Mouse (Mus musculus) lung, embryonic 16.5 days (tissue): Measurements from ENCODE around the gene Phf21a. TPM values are rescaled to one million over a fixed set of nuclear protein-coding genes. Genes with fewer than 3 reads are reported as not detected.
A peak's percentile ranks its signal among the peaks of the same experiment; 100 is the strongest.
"Not testable (repeated sequence)": the region's sequence is repeated elsewhere in the genome, so short reads cannot be mapped to it uniquely, and the experiment has no call there.

ENCODE experiments used
- ATAC-seq: fragments of 200-750 bp; cut with Nextera tagmentation; 2 replicates; pipeline ENCODE4 v1.8.0; 2017; ENCODE audit warnings: low read depth, mild to moderate bottlenecking, moderate library complexity
- H3K27ac ChIP-seq: fragments of 300-500 bp; sonication (generic); 2 replicates; pipeline ENCODE4 v1.5.1; 2014; ENCODE audit warnings: mild to moderate bottlenecking, control low read depth, low read length
- H3K27me3 ChIP-seq: fragments of 300-500 bp; sonication (generic); 2 replicates; pipeline ENCODE4 v1.6.1; 2014; ENCODE audit warnings: low read depth, low read length, mixed read lengths; ENCODE audit not compliant: control insufficient read depth, insufficient read depth
- H3K36me3 ChIP-seq: fragments of 300-500 bp; sonication (generic); 2 replicates; pipeline ENCODE4 v1.6.1; 2014; ENCODE audit warnings: low read length; ENCODE audit not compliant: control insufficient read depth, insufficient read depth
- H3K4me1 ChIP-seq: fragments of 300-500 bp; sonication (generic); replicated peaks from 2 replicates; pipeline ENCODE4 v1.6.1; 2014; ENCODE audit warnings: low read length, mixed read lengths; ENCODE audit not compliant: control insufficient read depth, insufficient read depth
- H3K4me2 ChIP-seq: fragments of 300-500 bp; sonication (generic); 2 replicates; pipeline ENCODE4 v1.6.1; 2014; ENCODE audit warnings: low read depth, low read length, control low read depth
- H3K4me3 ChIP-seq: fragments of 300-500 bp; sonication (generic); 2 replicates; pipeline ENCODE4 v1.5.1; 2014; ENCODE audit warnings: mild to moderate bottlenecking, low read length, control low read depth
- H3K9ac ChIP-seq: fragments of 300-500 bp; sonication (generic); 2 replicates; pipeline ENCODE4 v1.6.1; 2014; ENCODE audit warnings: low read length, control low read depth
- H3K9me3 ChIP-seq: fragments of 300-500 bp; sonication (generic); 2 replicates; pipeline ENCODE4 v1.6.1; 2016; ENCODE audit warnings: low read length; ENCODE audit not compliant: control insufficient read depth
- WGBS: fragments of 180-500 bp; shearing (Covaris S2); extraction: QIAGEN DNeasy Blood & Tissue Kit; methylation state at CpG from one replicate; pipeline ENCODE4 v1.1.7; 2014; 5-methylcytosine and 5-hydroxymethylcytosine counted together
- polyA plus RNA-seq: library from polyadenylated mRNA; unstranded; fragments of >200 nt; fragmentation: Nextera tagmentation; extraction: Ambion mirVana; gene quantifications from 2 replicates; pipeline ENCODE4 v1.2.1, GENCODE M21; 2015

Gene Phf21a
- polyA plus RNA-seq, 1 experiment from 2014 or later = 31.4 TPM

DNA sequence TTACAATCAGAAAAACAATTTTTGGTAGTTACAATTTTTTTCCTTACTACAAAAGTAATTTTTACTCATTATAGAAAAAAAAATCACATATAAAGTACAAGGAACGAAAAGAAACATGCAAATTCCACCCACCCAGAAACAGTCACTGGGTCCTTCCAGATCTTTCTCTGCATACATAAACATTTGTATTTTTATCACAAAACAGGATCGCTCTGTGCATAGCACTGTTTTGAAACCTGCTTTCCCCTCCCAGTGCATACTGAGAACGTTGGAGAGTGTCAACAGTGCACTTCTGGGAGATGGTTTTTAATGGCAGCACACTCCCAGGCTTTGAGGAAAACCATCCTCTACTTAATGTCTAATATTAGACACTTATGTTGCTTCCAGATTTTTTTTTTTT lies 25.3 kb upstream of the Phf21a start:
- Histone ChIP-seq H3K4me1 (no peaks in the 10 kb centered on the region), H3K36me3 (no peaks in the 10 kb centered on the region), H3K9ac (no peak overlapping the region), H3K27ac (no peak overlapping the region), H3K4me3 (no peak overlapping the region), H3K9me3 (no peaks in the 10 kb centered on the region), H3K27me3 (no peaks in the 10 kb centered on the region), H3K4me2 (no peak overlapping the region)
- no peak for ATAC-seq
- WGBS = 50% methylated on average over 3 of the region's 3 CpGs

DNA sequence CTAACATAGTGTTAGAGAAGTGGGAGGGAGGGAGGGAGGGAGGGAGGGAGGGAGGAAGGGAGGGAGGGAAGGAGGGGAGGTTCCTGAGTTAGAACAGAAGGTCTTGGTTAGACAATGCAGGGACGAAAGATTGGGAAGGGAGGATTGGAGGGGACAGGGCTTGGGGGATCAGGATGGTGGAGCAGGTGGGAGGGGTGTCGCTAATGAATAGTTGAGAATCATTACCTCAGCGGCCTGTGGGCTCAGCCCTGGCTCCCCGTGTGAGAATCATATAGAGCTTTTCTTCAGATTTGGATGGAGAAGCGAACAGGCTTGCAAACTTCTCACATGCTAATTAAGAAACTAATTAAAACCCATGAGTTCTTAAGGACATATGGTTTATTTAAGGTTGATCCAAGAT lies 23.3 kb upstream of the Phf21a start:
- no peak overlapping the region for H3K4me3 ChIP-seq
- no peaks in the 10 kb centered on the region for H3K9me3 ChIP-seq
- no peaks in the 10 kb centered on the region for H3K4me1 ChIP-seq
- ATAC-seq = no peak
- no peaks in the 10 kb centered on the region for H3K27me3 ChIP-seq
- no peaks in the 10 kb centered on the region for H3K36me3 ChIP-seq
- H3K9ac ChIP-seq = no peak overlapping the region
- H3K27ac ChIP-seq = no peak overlapping the region
- no peak overlapping the region for H3K4me2 ChIP-seq
- WGBS = 65% methylated on average over 5 of the region's 5 CpGs

DNA sequence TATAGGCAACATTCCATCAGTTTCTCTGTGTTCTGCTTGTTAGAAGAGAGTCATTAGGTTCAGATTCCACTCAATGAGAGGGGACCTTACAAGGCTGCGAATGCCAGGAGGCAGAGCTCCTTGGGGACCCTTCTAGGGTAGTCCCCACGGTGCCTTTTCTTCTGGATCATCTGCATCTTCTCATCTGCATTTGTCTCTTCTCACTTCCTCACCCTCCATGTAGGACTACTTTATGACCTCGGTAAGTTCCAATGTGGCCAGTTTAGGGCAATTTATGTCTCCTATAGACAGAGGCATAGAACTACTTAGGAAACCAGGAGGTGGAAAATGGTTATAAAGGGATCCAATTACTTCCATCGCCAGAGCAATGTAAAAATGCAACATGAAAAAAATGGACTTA lies 21.8 kb upstream of the Phf21a start:
- no peak overlapping the region for H3K4me2 ChIP-seq
- no peaks in the 10 kb centered on the region for H3K9me3 ChIP-seq
- H3K9ac ChIP-seq = no peak overlapping the region
- no peaks in the 10 kb centered on the region for H3K4me1 ChIP-seq
- H3K27ac ChIP-seq = no peak overlapping the region
- no peak for ATAC-seq
- no peaks in the 10 kb centered on the region for H3K36me3 ChIP-seq
- WGBS = 82% methylated on average over 4 of the region's 4 CpGs
- no peak overlapping the region for H3K4me3 ChIP-seq
- H3K27me3 ChIP-seq = no peaks in the 10 kb centered on the region

DNA sequence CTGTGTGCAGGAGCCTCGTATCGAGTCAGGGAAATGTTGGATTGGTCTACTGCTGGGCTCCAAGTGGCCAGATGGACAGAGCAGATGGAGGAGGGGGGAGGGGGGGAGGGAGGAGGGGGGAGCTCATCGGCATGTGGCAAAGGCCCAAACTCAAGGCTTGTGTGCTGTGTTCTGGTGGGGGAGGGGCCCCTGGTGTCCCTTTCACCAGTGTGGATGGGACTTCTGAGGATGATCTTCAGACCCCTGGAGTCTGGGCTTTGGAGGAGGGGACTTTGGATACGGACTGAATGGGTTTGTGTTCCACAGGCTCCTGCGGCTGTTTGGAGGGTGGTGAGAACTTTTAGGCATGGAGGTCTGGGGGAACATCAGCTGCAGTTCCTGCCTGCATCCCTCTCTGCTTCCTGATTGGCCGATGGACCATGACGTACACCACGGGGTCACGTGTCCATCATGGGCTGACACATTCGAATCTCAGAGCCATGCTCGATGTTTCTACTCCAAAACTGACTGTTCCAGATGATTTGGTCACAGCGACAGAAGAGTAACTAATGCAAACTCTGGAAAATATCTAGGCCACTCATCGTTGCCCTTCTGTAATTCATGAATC lies 16.7 kb upstream of the Phf21a start:
- H3K27ac ChIP-seq = no peak overlapping the region
- H3K4me1 ChIP-seq = peaks cover 4% of the 10 kb centered on the region; the same call in 1 of the 2 replicates
- H3K9me3 ChIP-seq = no peaks in the 10 kb centered on the region
- no peaks in the 10 kb centered on the region for H3K27me3 ChIP-seq
- H3K4me2 ChIP-seq = no peak overlapping the region
- no peak for ATAC-seq
- H3K36me3 ChIP-seq = no peaks in the 10 kb centered on the region
- H3K9ac ChIP-seq = no peak overlapping the region
- WGBS = 75% methylated on average over 13 of the region's 13 CpGs
- H3K4me3 ChIP-seq = no peak overlapping the region

DNA sequence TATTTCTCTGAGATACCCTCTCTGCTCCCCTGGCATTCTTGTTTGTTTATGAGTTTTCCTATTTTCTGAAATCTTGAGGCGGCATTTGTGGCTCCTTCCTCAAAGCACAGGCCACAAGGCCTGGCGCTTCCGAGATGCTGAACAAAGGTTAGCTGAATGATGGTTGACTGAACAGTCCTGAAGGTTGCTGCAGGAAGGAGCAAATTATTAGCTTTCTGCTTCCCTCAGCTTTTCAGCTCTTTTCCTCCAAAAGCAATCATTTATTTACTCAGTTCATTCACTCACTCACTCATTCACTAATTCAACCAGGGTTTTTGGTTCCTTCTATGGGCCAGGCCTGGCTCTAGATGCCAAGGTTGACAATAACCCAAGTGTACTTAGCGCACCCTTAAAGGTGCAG lies 10.7 kb upstream of the Phf21a start:
- Histone ChIP-seq H3K27me3 (no peaks in the 10 kb centered on the region), H3K4me3 (no peak overlapping the region), H3K9ac (no peak overlapping the region), H3K4me1 (peaks cover 4% of the 10 kb centered on the region; the same call in 1 of the 2 replicates), H3K27ac (no peak overlapping the region), H3K36me3 (no peaks in the 10 kb centered on the region), H3K4me2 (no peak overlapping the region), H3K9me3 (no peaks in the 10 kb centered on the region)
- WGBS = 79% methylated on average over 4 of the region's 4 CpGs
- ATAC-seq = no peak

DNA sequence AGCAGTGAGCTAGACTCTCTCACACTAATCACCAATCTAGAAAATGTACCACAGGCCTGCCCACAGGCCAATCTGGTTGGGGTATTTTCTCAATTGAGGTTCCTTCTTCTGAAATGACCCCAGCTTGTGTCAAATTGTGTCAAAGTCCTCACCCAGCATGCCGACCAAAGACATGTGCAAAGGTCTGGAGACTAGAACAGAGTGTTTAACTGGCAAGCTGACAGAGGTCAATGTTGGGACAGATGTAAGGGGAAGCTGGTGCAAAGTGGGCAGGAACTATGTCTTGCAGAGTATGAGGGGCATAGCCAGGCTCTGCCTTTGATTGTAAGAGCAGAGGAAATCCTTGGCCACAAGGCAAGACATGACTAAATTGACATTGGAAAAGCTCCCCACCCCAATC lies 7.2 kb upstream of the Phf21a start:
- no peaks in the 10 kb centered on the region for H3K36me3 ChIP-seq
- no peak for ATAC-seq
- 59% methylated on average over 1 of the region's 1 CpGs for WGBS
- H3K4me1 ChIP-seq = no peaks in the 10 kb centered on the region
- H3K27me3 ChIP-seq = no peaks in the 10 kb centered on the region
- H3K4me3 ChIP-seq = no peak overlapping the region
- H3K9ac ChIP-seq = no peak overlapping the region
- H3K4me2 ChIP-seq = no peak overlapping the region
- no peak overlapping the region for H3K27ac ChIP-seq
- no peaks in the 10 kb centered on the region for H3K9me3 ChIP-seq

DNA sequence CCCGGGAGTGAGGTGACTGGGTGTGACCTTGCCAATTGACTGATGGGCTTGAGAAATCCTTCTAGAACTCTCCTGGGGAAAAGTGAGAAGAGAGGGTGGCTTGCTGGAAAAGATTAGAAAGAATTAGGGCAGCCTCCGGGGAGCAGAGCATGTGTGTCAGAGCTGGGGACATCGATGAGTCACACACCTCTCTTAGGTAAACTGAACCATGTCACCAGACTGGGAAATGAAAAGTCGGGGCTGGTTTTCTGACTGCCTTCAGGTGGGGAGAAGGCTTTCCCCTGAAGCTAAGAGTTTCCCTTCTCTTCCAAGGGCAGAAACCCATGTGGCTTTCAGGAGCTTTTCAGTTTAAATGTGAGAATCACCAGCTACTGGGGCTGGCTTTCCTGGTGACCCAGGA lies 5.9 kb upstream of the Phf21a start:
- H3K9ac ChIP-seq = no peak overlapping the region
- no peak for ATAC-seq
- WGBS = 50% methylated on average over 4 of the region's 4 CpGs

DNA sequence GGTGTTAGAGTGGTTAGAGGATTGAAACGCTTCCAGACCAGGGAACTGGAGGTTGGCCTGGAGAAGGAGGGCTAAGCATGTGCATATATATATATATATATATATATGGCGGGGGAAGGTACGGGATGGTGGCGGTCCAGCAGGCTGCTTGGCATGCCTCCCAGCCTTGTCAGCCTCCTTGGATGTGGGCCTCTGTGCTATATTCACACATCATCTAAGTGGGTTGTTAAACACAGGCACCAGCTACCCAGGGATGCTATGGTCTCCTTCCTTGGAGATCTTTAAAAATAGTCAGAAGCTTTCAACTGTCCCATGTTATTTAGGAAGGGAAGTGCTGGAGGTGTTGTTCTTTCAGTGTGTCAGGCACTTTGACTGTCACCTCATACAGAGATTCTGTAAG lies 3.1 kb upstream of the Phf21a start:
- H3K27ac ChIP-seq = no peak overlapping the region
- no peak; the same call in 1 of the 2 replicates for ATAC-seq
- no peak overlapping the region for H3K4me3 ChIP-seq
- no peaks in the 10 kb centered on the region for H3K36me3 ChIP-seq
- no peaks in the 10 kb centered on the region for H3K27me3 ChIP-seq
- no peak overlapping the region for H3K4me2 ChIP-seq
- no peaks in the 10 kb centered on the region for H3K9me3 ChIP-seq
- no peaks in the 10 kb centered on the region for H3K4me1 ChIP-seq
- no peak overlapping the region for H3K9ac ChIP-seq
- 73% methylated on average over 4 of the region's 4 CpGs for WGBS

More for the DNA sequence above, 5.9 kb upstream of the Phf21a start:
- no peaks in the 10 kb centered on the region for H3K9me3 ChIP-seq
- no peak overlapping the region for H3K4me2 ChIP-seq
- no peaks in the 10 kb centered on the region for H3K36me3 ChIP-seq
- no peaks in the 10 kb centered on the region for H3K4me1 ChIP-seq
- H3K27me3 ChIP-seq = no peaks in the 10 kb centered on the region
- H3K27ac ChIP-seq = no peak overlapping the region
- no peak overlapping the region for H3K4me3 ChIP-seq

DNA sequence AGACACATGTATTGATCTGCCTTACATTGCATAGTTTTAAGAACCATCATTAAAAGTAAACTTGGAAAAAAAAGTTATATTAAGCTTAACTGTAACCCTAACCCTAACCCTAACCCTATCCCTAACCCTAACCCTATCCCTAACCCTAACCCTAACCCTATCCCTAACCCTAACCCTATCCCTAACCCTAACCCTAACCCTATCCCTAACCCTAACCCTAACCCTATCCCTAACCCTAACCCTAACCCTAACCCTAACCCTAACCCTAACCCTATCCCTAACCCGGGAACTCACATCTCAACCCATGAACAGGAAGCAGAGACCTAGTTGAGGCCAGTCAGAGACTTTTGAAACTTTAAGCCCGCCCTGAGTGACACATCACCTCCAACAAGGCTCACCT lies 586 bp downstream of the Phf21a start:
- not testable (repeated sequence) for H3K4me3 ChIP-seq, H3K4me1 ChIP-seq, H3K36me3 ChIP-seq, H3K4me2 ChIP-seq, H3K9me3 ChIP-seq, ATAC-seq, H3K27me3 ChIP-seq, H3K9ac ChIP-seq
- peak overlapping the region; percentile 52 for H3K27ac ChIP-seq
- 83% methylated on average over 2 of the region's 2 CpGs for WGBS

DNA sequence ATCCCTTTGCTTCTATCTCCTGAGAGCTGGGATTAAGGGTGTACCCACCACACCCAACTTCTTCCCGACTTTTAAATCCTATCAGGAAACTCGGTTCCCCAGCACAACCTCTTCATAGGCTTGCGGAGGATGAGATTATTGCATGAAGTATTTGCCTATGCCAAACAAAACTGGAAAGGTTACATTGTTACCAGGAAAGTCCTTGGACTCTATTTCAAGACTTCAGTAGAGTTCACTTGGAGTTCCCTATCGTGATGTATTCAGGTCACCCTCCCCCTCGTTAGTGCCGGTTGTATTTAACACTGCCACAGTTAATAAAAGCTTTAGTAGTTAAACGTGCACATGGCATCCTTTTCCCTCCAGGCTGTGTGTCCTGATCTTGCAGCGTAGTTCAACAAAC lies 1.2 kb downstream of the Phf21a start:
- 0 out of 2 replicates have a peak, but pooled peaks cover 1% of the 10 kb centered on the region for H3K4me1 ChIP-seq
- ATAC-seq = peak; percentile 84
- no peak overlapping the region for H3K9ac ChIP-seq
- H3K27ac ChIP-seq = peak overlapping the region; percentile 52
- no peak overlapping the region for H3K4me2 ChIP-seq
- H3K9me3 ChIP-seq = no peaks in the 10 kb centered on the region
- no peaks in the 10 kb centered on the region for H3K27me3 ChIP-seq
- H3K4me3 ChIP-seq = no peak overlapping the region
- no peaks in the 10 kb centered on the region for H3K36me3 ChIP-seq
- WGBS = 45% methylated on average over 8 of the region's 8 CpGs
